Mouse (Mus musculus) G1E (cell line): ENCODE measurements around the gene Acer2. TPM values are rescaled to one million over a fixed set of nuclear protein-coding genes. Genes with fewer than 3 reads are reported as not detected.
A peak's percentile ranks its signal among the peaks of the same experiment; 100 is the strongest.

Experiments
- ATAC-seq: 2 replicates; pipeline ENCODE4 v1.8.0; 2016; ENCODE audit warnings: mild to moderate bottlenecking; ENCODE audit not compliant: insufficient number of reproducible peaks, poor library complexity, low FRiP score, severe bottlenecking; ENCODE audit errors: extremely low read depth
- DNase-seq: peaks from one replicate; pipeline ENCODE4 v3.0.0; 2012; ENCODE audit warnings: low spot score
- H3K27me3 ChIP-seq: 2 replicates; pipeline ENCODE4 v1.6.1; 2012; ENCODE audit warnings: mild to moderate bottlenecking, low read length, inconsistent platforms; ENCODE audit not compliant: insufficient read depth
- H3K36me3 ChIP-seq: replicated peaks from 2 replicates; pipeline ENCODE3; 2012; ENCODE audit warnings: mild to moderate bottlenecking, inconsistent platforms
- H3K4me1 ChIP-seq: 2 replicates; pipeline ENCODE4 v1.6.1; 2012; ENCODE audit warnings: low read depth, low read length, inconsistent platforms, mixed read lengths; ENCODE audit not compliant: insufficient read depth
- H3K4me3 ChIP-seq: 2 replicates; pipeline ENCODE4 v1.5.1; 2012; ENCODE audit warnings: low read depth, mild to moderate bottlenecking, inconsistent platforms, low read length, moderate library complexity, mixed read lengths
- H3K9me3 ChIP-seq: replicated peaks from 2 replicates; pipeline ENCODE4 v1.6.1; 2012; ENCODE audit warnings: inconsistent platforms
- CTCF ChIP-seq: IDR thresholded peaks from 2 replicates; pipeline ENCODE4 v1.5.1; 2012; ENCODE audit warnings: low read depth, low read length, inconsistent platforms, mixed read lengths
- GATA1 ChIP-seq: IDR thresholded peaks from 2 replicates; pipeline ENCODE4 v1.6.1; 2012; ENCODE audit warnings: borderline replicate concordance, low read length, inconsistent platforms, mixed read lengths
- GATA2 ChIP-seq: IDR thresholded peaks from 2 replicates; pipeline ENCODE4 v1.6.1; 2012; ENCODE audit warnings: low read depth, low read length, inconsistent platforms, borderline replicate concordance
- POLR2AphosphoS5 ChIP-seq: IDR thresholded peaks from 2 replicates; pipeline ENCODE4 v1.6.1; 2012; ENCODE audit warnings: low read depth, low read length, inconsistent platforms; ENCODE audit not compliant: insufficient replicate concordance
- TAL1 ChIP-seq: conservative IDR thresholded peaks from 2 replicates; pipeline ENCODE4 v1.6.1; 2012; ENCODE audit warnings: low read depth, low read length, inconsistent platforms, mixed read lengths
- polyA plus RNA-seq: library from polyadenylated mRNA; stranded (reverse); fragments of >175 nt; gene quantifications from 2 replicates; pipeline ENCODE4 v1.2.3, GENCODE M21; 2012
- total RNA-seq, 2 experiments: library from RNA; stranded (forward) in 1 of 2; stranded (reverse) in 1 of 2; fragments of 200-1000 nt in 1 of 2; fragments of >200 nt in 1 of 2; fragmentation: Nextera tagmentation in 1 of 2; gene quantifications; 2 replicates each; pipeline ENCODE4 v1.2.3; 2014 to 2017

Acer2 gene
- total and polyA plus RNA-seq, 3 experiments = 0.22 TPM; not detected in 2

DNA sequence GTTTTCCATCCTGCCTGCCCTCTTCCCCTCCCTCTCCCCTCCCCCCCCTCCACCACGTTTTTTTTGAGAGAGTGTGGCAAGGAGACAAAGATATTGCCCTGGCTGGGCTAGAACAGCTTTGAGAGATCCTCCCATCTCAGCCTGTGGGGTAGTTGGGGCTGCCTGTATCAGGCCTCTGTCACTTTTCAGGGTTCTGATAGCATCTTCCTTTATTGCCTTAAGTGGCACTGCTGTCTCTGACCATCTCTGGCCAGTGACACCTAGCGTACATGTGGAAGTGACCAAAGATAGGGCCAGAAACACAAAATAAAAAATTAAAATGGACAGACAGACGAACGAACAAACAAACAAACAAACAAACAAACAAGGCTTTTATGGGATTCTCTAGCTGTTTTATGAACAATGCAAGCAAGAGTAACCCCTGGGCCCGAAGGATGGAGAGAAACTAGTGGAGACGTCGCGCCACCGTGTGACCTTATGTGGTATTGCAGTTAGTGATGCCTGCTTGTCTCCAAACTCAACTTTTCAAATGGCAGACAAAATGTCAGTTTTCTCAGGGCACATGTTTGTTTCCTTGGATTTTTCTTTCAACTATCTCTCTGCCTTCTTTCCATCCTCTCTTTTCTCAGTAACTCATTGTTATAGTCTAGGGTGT lies 50.7 kb downstream of the Acer2 start:
- Histone ChIP-seq H3K36me3 (no peaks in the 10 kb centered on the region), H3K27me3 (peaks cover 5% of the 10 kb centered on the region; the same call in 1 of the 2 replicates), H3K9me3 (no peaks in the 10 kb centered on the region), H3K4me1 (no peaks in the 10 kb centered on the region), H3K4me3 (no peak overlapping the region)
- no peak for TF ChIP-seq GATA2
- peak; percentile 61 for TF ChIP-seq CTCF
- no peak for ATAC-seq
- no peak for DNase-seq

DNA sequence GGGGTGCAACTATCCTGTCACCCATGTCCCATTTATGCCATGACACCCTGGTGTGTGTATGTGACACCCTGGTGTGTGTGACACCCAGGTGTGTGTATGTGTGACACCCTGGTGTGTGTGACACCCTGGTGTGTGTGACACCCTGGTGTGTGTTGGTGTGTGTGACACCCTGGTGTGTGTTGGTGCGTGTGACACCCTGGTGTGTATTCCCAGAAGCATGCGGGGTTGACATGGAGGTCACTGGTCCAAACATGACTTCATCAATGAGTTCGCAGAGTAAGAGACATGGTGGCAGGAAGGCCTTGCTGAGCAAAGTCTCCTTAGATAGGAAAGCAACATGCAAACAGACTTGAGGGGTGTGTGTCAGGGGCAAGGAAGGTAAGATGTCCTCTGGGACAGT lies 52.8 kb downstream of the Acer2 start:
- Histone ChIP-seq H3K36me3 (no peaks in the 10 kb centered on the region), H3K9me3 (no peaks in the 10 kb centered on the region), H3K4me1 (no peaks in the 10 kb centered on the region), H3K27me3 (peaks cover 2% of the 10 kb centered on the region; the same call in 1 of the 2 replicates), H3K4me3 (no peak overlapping the region)
- no peak for ATAC-seq
- no peak for DNase-seq
- no peak for TF ChIP-seq GATA2
- TF ChIP-seq CTCF = no peak
- TF ChIP-seq TAL1 = no peak
- TF ChIP-seq GATA1 = no peak
- TF ChIP-seq POLR2AphosphoS5 = no peak

DNA sequence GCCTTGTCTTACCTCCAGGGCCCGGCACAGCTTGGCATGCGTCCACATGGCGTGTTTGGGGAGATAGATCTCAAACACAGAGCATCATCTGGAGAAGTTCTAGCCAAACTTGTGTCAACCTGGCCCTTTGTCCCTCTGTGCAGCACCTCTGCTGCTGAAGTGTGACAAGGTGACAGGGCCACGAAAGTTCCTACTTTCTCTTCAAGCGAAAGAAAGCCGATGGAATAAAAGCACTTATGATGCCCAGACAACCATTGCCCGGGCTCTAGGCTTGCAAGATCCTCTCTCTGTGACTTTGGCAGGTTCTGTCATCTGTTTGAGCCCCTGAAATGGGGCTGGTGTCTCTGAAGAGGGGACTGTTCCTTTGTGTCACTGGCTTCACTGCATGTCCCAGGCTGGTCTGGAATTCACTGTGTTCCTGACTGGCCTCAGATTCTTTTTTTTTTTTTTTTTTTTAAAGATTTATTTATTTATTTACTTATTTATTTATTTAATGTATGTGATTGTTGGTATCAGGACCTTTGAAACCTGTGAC lies 56.0 kb downstream of the Acer2 start:
- H3K4me3 ChIP-seq = no peak overlapping the region
- H3K9me3 ChIP-seq = no peaks in the 10 kb centered on the region
- no peaks in the 10 kb centered on the region for H3K36me3 ChIP-seq
- DNase-seq (no peak), ATAC-seq (no peak)
- no peak for TF ChIP-seq GATA2
- H3K27me3 ChIP-seq = no peaks in the 10 kb centered on the region
- no peaks in the 10 kb centered on the region for H3K4me1 ChIP-seq

DNA sequence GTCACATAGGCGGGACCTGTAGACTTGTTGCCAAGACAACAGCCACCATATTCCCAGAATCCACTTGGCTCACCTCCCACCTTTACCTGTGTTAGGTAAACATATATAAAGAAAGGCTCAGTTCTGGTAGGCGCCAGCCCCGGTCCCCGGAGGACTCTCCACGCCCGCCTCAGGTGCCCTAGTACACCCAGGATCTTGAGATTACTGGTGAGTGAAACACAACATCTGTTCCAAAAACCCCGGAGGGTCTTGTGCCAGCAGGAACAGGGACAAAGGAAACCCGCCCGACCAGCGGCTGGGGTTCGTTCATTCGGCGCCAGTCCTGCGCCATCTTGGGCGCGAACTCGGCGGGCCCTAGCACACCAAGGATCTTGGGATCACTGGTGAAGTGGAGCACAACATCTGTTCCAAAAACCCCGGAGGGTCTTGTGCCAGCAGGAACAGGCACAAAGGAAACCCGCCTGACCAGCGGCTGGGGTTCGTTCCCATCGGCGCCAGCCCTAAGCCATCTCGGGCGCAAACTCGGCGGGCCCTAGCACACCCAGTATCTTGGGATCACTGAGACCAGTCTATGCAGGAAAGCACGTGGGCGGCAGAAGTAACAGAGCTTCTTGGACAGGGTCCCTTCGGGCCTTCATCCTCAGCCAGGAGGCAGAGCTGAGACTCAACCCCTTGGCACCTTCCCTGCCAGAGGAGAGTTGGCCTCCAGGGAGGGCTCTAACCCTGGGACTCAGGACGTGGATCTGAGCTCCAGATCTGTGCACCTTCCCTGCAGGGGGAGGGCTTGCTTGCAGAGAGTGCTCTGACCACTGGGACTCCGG lies 56.6 kb downstream of the Acer2 start:
- DNase-seq = no peak
- Histone ChIP-seq H3K4me1 (no peaks in the 10 kb centered on the region), H3K4me3 (no peak overlapping the region), H3K36me3 (no peaks in the 10 kb centered on the region), H3K9me3 (no peaks in the 10 kb centered on the region), H3K27me3 (no peaks in the 10 kb centered on the region)
- ATAC-seq = no peak
- TF ChIP-seq POLR2AphosphoS5 = no peak
- no peak for TF ChIP-seq TAL1
- no peak for TF ChIP-seq GATA2
- no peak for TF ChIP-seq CTCF
- no peak for TF ChIP-seq GATA1

DNA sequence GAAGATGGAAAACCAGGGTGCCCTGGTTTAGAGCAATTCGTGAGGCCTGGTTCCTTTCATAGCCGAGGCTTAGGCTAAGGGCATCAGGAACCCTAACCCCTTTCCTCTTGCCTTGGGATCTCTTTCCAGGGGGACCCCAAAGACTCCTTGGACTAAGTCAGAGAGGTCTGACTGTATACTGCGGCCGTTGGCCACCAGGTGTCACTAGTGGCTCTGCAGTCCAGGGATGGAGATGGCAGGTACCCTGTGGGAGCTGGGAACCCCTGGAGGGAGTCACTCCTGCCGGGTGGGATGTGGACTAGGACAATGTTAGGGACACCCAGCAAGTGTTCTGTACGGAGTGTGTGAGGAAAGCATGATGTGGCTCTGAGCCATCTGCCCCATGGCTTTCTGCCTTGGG lies 58.8 kb downstream of the Acer2 start:
- DNase-seq = peak; percentile 4
- H3K27me3 ChIP-seq = no peaks in the 10 kb centered on the region
- TF ChIP-seq POLR2AphosphoS5 = no peak
- no peak for TF ChIP-seq CTCF
- TF ChIP-seq GATA1 = no peak
- TF ChIP-seq GATA2 = no peak
- no peak for TF ChIP-seq TAL1
- H3K9me3 ChIP-seq = no peaks in the 10 kb centered on the region
- H3K4me3 ChIP-seq = no peak overlapping the region
- no peaks in the 10 kb centered on the region for H3K36me3 ChIP-seq
- H3K4me1 ChIP-seq = no peaks in the 10 kb centered on the region
- ATAC-seq = no peak

DNA sequence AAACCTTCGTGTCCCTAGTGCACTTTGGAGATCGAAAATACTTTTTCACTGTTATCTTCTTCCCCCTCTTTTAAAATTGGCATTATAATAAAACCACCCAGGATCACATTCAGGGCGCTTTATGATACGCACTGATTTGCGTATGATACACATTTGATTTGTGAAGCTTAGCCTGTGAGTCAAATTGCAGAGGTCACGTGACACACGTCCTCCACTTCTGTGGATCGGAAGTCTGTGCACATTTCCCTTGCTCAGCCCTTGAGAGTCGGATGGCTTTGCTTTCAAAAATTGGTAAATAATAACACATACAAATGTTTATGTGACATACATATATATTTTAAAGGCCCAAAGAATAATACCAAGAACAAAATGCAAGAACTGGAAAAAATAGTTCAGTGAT lies 62.0 kb downstream of the Acer2 start:
- Histone ChIP-seq H3K4me3 (no peak overlapping the region), H3K4me1 (no peaks in the 10 kb centered on the region), H3K27me3 (no peaks in the 10 kb centered on the region), H3K9me3 (no peaks in the 10 kb centered on the region), H3K36me3 (no peaks in the 10 kb centered on the region)
- DNase-seq = no peak
- TF ChIP-seq CTCF (no peak), GATA2 (no peak), GATA1 (no peak)
- ATAC-seq = no peak
